Mouse (Mus musculus): Measurements from ENCODE around the gene Srsf7. TPM values are rescaled to one million over a fixed set of nuclear protein-coding genes. Genes with fewer than 3 reads are reported as not detected.

Srsf7 gene
- polyA plus RNA-seq, 1 experiment, result 372 TPM

- no peak overlapping the region for H3K27ac ChIP-seq (ENCODE audit: insufficient read depth, low read length)
- H3K9ac ChIP-seq (ENCODE audit: low read depth, poor library complexity, severe bottlenecking), result no peak overlapping the region
- H3K4me1 ChIP-seq (ENCODE audit: control insufficient read depth, insufficient read depth, low read length), result no peaks in the 10 kb centered on the region
- H3K4me3 ChIP-seq (ENCODE audit: low read depth, low read length), result no peak overlapping the region
- no peaks in the 10 kb centered on the region for H3K36me3 ChIP-seq (ENCODE audit: control insufficient read depth, insufficient read depth, low read length, poor library complexity, severe bottlenecking)
- H3K9me3 ChIP-seq (replicated peaks; ENCODE audit: control insufficient read depth, insufficient read depth, low read length, poor library complexity, severe bottlenecking), result no peaks in the 10 kb centered on the region
- no peak for TF ChIP-seq POLR2A (IDR thresholded peaks at IDR 0.05; ENCODE audit: insufficient read depth, low read length)
- no peak for TF ChIP-seq EP300 (IDR thresholded peaks at IDR 0.05; ENCODE audit: insufficient read depth, low read depth, low read length)
- TF ChIP-seq CTCF (IDR thresholded peaks at IDR 0.05; ENCODE audit: low read depth, low read length), result no peak
- no peaks in the 10 kb centered on the region for H3K27me3 ChIP-seq (ENCODE audit: control insufficient read depth, insufficient read depth, low read length, poor library complexity, severe bottlenecking)
These were observed 32.3 kb downstream of the Srsf7 start for GRCm38 (mm10) chr17:80174699-80175385.

- Histone ChIP-seq H3K27me3 (ENCODE audit: control insufficient read depth, insufficient read depth, low read length, poor library complexity, severe bottlenecking) (no peaks in the 10 kb centered on the region), H3K36me3 (ENCODE audit: control insufficient read depth, insufficient read depth, low read length, poor library complexity, severe bottlenecking) (no peaks in the 10 kb centered on the region), H3K27ac (ENCODE audit: insufficient read depth, low read length) (no peak overlapping the region), H3K9me3 (replicated peaks; ENCODE audit: control insufficient read depth, insufficient read depth, low read length, poor library complexity, severe bottlenecking) (no peaks in the 10 kb centered on the region), H3K4me3 (ENCODE audit: low read depth, low read length) (no peak overlapping the region), H3K9ac (ENCODE audit: low read depth, poor library complexity, severe bottlenecking) (no peak overlapping the region), H3K4me1 (ENCODE audit: control insufficient read depth, insufficient read depth, low read length) (no peaks in the 10 kb centered on the region)
- TF ChIP-seq CTCF (IDR thresholded peaks at IDR 0.05; ENCODE audit: low read depth, low read length) (no peak), EP300 (IDR thresholded peaks at IDR 0.05; ENCODE audit: insufficient read depth, low read depth, low read length) (no peak), POLR2A (IDR thresholded peaks at IDR 0.05; ENCODE audit: insufficient read depth, low read length) (no peak)
These were observed 33.0 kb downstream of the Srsf7 start for GRCm38 (mm10) chr17:80174146-80174545.

GRCm38 (mm10) chr17:80173708-80174107 lies 33.4 kb downstream of the Srsf7 start:
- TF ChIP-seq EP300 (IDR thresholded peaks at IDR 0.05; ENCODE audit: insufficient read depth, low read depth, low read length), result no peak
- no peak for TF ChIP-seq POLR2A (IDR thresholded peaks at IDR 0.05; ENCODE audit: insufficient read depth, low read length)
- TF ChIP-seq CTCF (IDR thresholded peaks at IDR 0.05; ENCODE audit: low read depth, low read length), result no peak
- H3K9me3 ChIP-seq (replicated peaks; ENCODE audit: control insufficient read depth, insufficient read depth, low read length, poor library complexity, severe bottlenecking), result no peaks in the 10 kb centered on the region
- no peaks in the 10 kb centered on the region for H3K36me3 ChIP-seq (ENCODE audit: control insufficient read depth, insufficient read depth, low read length, poor library complexity, severe bottlenecking)
- H3K4me3 ChIP-seq (ENCODE audit: low read depth, low read length), result no peak overlapping the region
- no peak overlapping the region for H3K27ac ChIP-seq (ENCODE audit: insufficient read depth, low read length)
- H3K9ac ChIP-seq (ENCODE audit: low read depth, poor library complexity, severe bottlenecking), result no peak overlapping the region
- peaks cover under 1% of the 10 kb centered on the region for H3K4me1 ChIP-seq (ENCODE audit: control insufficient read depth, insufficient read depth, low read length)
- no peaks in the 10 kb centered on the region for H3K27me3 ChIP-seq (ENCODE audit: control insufficient read depth, insufficient read depth, low read length, poor library complexity, severe bottlenecking)

- no peaks in the 10 kb centered on the region for H3K36me3 ChIP-seq (ENCODE audit: control insufficient read depth, insufficient read depth, low read length, poor library complexity, severe bottlenecking)
- H3K27ac ChIP-seq (ENCODE audit: insufficient read depth, low read length), result no peak overlapping the region
- H3K9ac ChIP-seq (ENCODE audit: low read depth, poor library complexity, severe bottlenecking), result no peak overlapping the region
- H3K27me3 ChIP-seq (ENCODE audit: control insufficient read depth, insufficient read depth, low read length, poor library complexity, severe bottlenecking), result no peaks in the 10 kb centered on the region
- H3K4me1 ChIP-seq (ENCODE audit: control insufficient read depth, insufficient read depth, low read length), result peaks cover 3% of the 10 kb centered on the region
- no peaks in the 10 kb centered on the region for H3K9me3 ChIP-seq (replicated peaks; ENCODE audit: control insufficient read depth, insufficient read depth, low read length, poor library complexity, severe bottlenecking)
- no peak for TF ChIP-seq EP300 (IDR thresholded peaks at IDR 0.05; ENCODE audit: insufficient read depth, low read depth, low read length)
- no peak for TF ChIP-seq POLR2A (IDR thresholded peaks at IDR 0.05; ENCODE audit: insufficient read depth, low read length)
- no peak for TF ChIP-seq CTCF (IDR thresholded peaks at IDR 0.05; ENCODE audit: low read depth, low read length)
- no peak overlapping the region for H3K4me3 ChIP-seq (ENCODE audit: low read depth, low read length)
These were observed 34.3 kb downstream of the Srsf7 start for GRCm38 (mm10) chr17:80172761-80173160.

- no peaks in the 10 kb centered on the region for H3K27me3 ChIP-seq (ENCODE audit: control insufficient read depth, insufficient read depth, low read length, poor library complexity, severe bottlenecking)
- no peak for TF ChIP-seq POLR2A (IDR thresholded peaks at IDR 0.05; ENCODE audit: insufficient read depth, low read length)
- TF ChIP-seq CTCF (IDR thresholded peaks at IDR 0.05; ENCODE audit: low read depth, low read length), result no peak
- no peak for TF ChIP-seq EP300 (IDR thresholded peaks at IDR 0.05; ENCODE audit: insufficient read depth, low read depth, low read length)
- no peaks in the 10 kb centered on the region for H3K9me3 ChIP-seq (replicated peaks; ENCODE audit: control insufficient read depth, insufficient read depth, low read length, poor library complexity, severe bottlenecking)
- peaks cover 3% of the 10 kb centered on the region for H3K4me1 ChIP-seq (ENCODE audit: control insufficient read depth, insufficient read depth, low read length)
- H3K36me3 ChIP-seq (ENCODE audit: control insufficient read depth, insufficient read depth, low read length, poor library complexity, severe bottlenecking), result no peaks in the 10 kb centered on the region
- no peak overlapping the region for H3K9ac ChIP-seq (ENCODE audit: low read depth, poor library complexity, severe bottlenecking)
- no peak overlapping the region for H3K27ac ChIP-seq (ENCODE audit: insufficient read depth, low read length)
- no peak overlapping the region for H3K4me3 ChIP-seq (ENCODE audit: low read depth, low read length)
These were observed 35.2 kb downstream of the Srsf7 start for GRCm38 (mm10) chr17:80171948-80172347.

- H3K4me1 ChIP-seq (ENCODE audit: control insufficient read depth, insufficient read depth, low read length), result peaks cover 3% of the 10 kb centered on the region
- H3K27ac ChIP-seq (ENCODE audit: insufficient read depth, low read length), result no peak overlapping the region
- no peaks in the 10 kb centered on the region for H3K27me3 ChIP-seq (ENCODE audit: control insufficient read depth, insufficient read depth, low read length, poor library complexity, severe bottlenecking)
- no peak for TF ChIP-seq POLR2A (IDR thresholded peaks at IDR 0.05; ENCODE audit: insufficient read depth, low read length)
- no peak for TF ChIP-seq EP300 (IDR thresholded peaks at IDR 0.05; ENCODE audit: insufficient read depth, low read depth, low read length)
- TF ChIP-seq CTCF (IDR thresholded peaks at IDR 0.05; ENCODE audit: low read depth, low read length), result no peak
- H3K9me3 ChIP-seq (replicated peaks; ENCODE audit: control insufficient read depth, insufficient read depth, low read length, poor library complexity, severe bottlenecking), result no peaks in the 10 kb centered on the region
- no peak overlapping the region for H3K9ac ChIP-seq (ENCODE audit: low read depth, poor library complexity, severe bottlenecking)
- H3K36me3 ChIP-seq (ENCODE audit: control insufficient read depth, insufficient read depth, low read length, poor library complexity, severe bottlenecking), result no peaks in the 10 kb centered on the region
- H3K4me3 ChIP-seq (ENCODE audit: low read depth, low read length), result no peak overlapping the region
These were observed 36.2 kb downstream of the Srsf7 start for GRCm38 (mm10) chr17:80170951-80171350.

Measured in ES-Bruce4 (cell line).